In the genomic region with DNA sequence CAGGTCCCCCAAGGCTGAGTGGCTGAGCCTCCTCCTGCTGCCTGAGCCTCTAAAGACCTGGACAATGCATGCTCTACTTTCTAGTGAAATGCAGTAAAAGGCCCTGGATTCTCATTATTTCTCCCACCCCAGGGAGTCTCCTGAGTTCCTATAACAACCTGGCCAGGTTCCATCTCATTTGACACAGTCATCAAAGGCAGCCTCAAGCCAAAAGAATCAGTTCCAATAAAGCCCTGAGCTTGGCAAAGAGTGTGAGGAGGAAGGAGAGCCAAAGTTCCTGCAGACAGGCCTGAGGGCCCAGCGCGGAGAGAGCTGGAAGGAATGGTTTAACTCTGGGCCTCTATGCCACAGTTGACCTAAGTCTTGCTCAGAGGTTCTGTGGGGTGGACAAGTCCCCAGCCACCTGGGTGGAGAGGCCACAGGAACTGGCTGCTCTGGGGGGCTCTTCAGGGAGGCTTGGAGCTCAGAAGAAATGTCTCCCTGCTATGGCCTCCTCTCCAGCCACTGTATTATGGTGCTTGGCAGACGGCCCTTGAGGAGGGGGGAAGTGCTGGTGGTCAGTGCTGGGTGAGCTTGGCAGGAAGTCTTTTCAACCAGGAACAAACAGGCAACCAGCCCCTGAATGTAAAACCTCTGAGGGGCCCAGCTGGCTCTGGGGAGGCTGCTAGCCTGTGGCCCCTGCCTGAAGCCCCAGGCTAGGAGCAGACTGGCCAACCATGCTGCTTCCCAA, we compare ENCODE assay signal across 8 mouse cellular contexts. TPM values are rescaled to one million over a fixed set of nuclear protein-coding genes. Genes with fewer than 3 reads are reported as not detected.
DNase-seq lines count a peak whose midpoint lies in the region; ATAC-seq lines count a peak whose summit lies in the region.

No protein-coding gene starts in this region.

- 50% methylated on average over 3 of the region's 3 CpGs for WGBS in forebrain, embryonic 11.5 days
- 54% methylated on average over 3 of the region's 3 CpGs for WGBS in midbrain, embryonic 14.5 days

- no peak overlapping the region for H3K4me3 ChIP-seq in forebrain, embryonic 11.5 days (ENCODE audit: low read depth, low read length)
- no peak overlapping the region for H3K4me3 ChIP-seq in midbrain, embryonic 14.5 days (replicated peaks; ENCODE audit: low read depth, low read length)

- H3K27me3 ChIP-seq in forebrain, embryonic 11.5 days (ENCODE audit: control insufficient read depth, insufficient read depth, low read length): no peaks in the 10 kb centered on the region
- no peaks in the 10 kb centered on the region for H3K27me3 ChIP-seq in midbrain, embryonic 14.5 days (ENCODE audit: control insufficient read depth, insufficient read depth, low read length)

- peak; percentile 24 for DNase-seq in testis, postnatal 14 days (ENCODE audit: low spot score)
- no peak for DNase-seq in testis, postnatal 10 days (ENCODE audit: low spot score)
- no peak for DNase-seq in forebrain, embryonic 11.5 days (ENCODE audit: low spot score)
- peak; percentile 25 for DNase-seq in heart, postnatal 25 days (ENCODE audit: low spot score)
- peak; percentile 76 for DNase-seq in layer of hippocampus, adult 9-11 months
- peak; percentile 82 for DNase-seq in midbrain, embryonic 14.5 days
- DNase-seq in B cell, adult 2 months: no peak

- H3K9me3 ChIP-seq in forebrain, embryonic 11.5 days (ENCODE audit: control insufficient read depth, low read length): no peaks in the 10 kb centered on the region; the same call in 1 of the 2 replicates
- H3K9me3 ChIP-seq in midbrain, embryonic 14.5 days (ENCODE audit: control insufficient read depth, low read length): no peaks in the 10 kb centered on the region; the same call in 1 of the 2 replicates

- H3K36me3 ChIP-seq in forebrain, embryonic 11.5 days (ENCODE audit: control insufficient read depth, insufficient read depth, low read length): no peaks in the 10 kb centered on the region
- H3K36me3 ChIP-seq in midbrain, embryonic 14.5 days (ENCODE audit: control insufficient read depth, insufficient read depth, low read length): no peaks in the 10 kb centered on the region

- no peak overlapping the region for H3K9ac ChIP-seq in forebrain, embryonic 11.5 days (ENCODE audit: low read length)
- no peak overlapping the region for H3K9ac ChIP-seq in midbrain, embryonic 14.5 days (replicated peaks; ENCODE audit: low read length)

- ATAC-seq in forebrain, embryonic 11.5 days (replicated peaks; ENCODE audit: low FRiP score): no peak
- peak; percentile 70 for ATAC-seq in midbrain, embryonic 14.5 days (ENCODE audit: low FRiP score, low TSS enrichment)
- no peak for ATAC-seq in activated CD4-positive, CD25-positive, alpha-beta regulatory T cell, adult 4 months

- H3K4me2 ChIP-seq in forebrain, embryonic 11.5 days (ENCODE audit: low read depth, low read length, severe bottlenecking): no peak overlapping the region
- H3K4me2 ChIP-seq in midbrain, embryonic 14.5 days (ENCODE audit: low read length): no peak overlapping the region

- intact Hi-C loops in heart, postnatal 25 days (cut with DNase I): no loop called here

- peaks cover 3% of the 10 kb centered on the region; the same call in 1 of the 2 replicates for H3K4me1 ChIP-seq in forebrain, embryonic 11.5 days (replicated peaks; ENCODE audit: control insufficient read depth, insufficient read depth, low read length)
- no peaks in the 10 kb centered on the region for H3K4me1 ChIP-seq in midbrain, embryonic 14.5 days (ENCODE audit: control insufficient read depth, insufficient read depth, low read length)

- H3K27ac ChIP-seq in forebrain, embryonic 11.5 days (ENCODE audit: low read depth, low read length): peak overlapping the region; percentile 76
- H3K27ac ChIP-seq in midbrain, embryonic 14.5 days (replicated peaks; ENCODE audit: low read depth, low read length): peak overlapping the region; percentile 41

RNA-seq across cellular contexts. Expression of gene Sfxn5, which starts 30.7 kb away (rescaled TPM):
- polyA plus RNA-seq in forebrain, embryonic 11.5 days (2014; fragmentation: Nextera tagmentation; extraction: Ambion mirVana): 12.5 and 13.8 TPM in 2 replicates
- 1 to 10 TPM; 4.6 to 4.8 TPM for total RNA-seq in heart, postnatal 25 days (2021)
- polyA plus RNA-seq in midbrain, embryonic 14.5 days (2014; fragmentation: Nextera tagmentation; extraction: Ambion mirVana): 15.6 and 24.0 TPM in 2 replicates
- 1 to 10 TPM; 1.5 to 1.8 TPM for polyA plus RNA-seq in activated CD4-positive, CD25-positive, alpha-beta regulatory T cell, adult 4 months (2017; shearing (Covaris generic))

Comparison
In these comparisons a context has a peak if more than half of its experiments do, and no peak if none do; other contexts are left out.
1. DNase-seq: peak in testis, postnatal 14 days (single experiment), heart, postnatal 25 days (single experiment), layer of hippocampus, adult 9-11 months (single experiment) and midbrain, embryonic 14.5 days (single experiment); none in testis, postnatal 10 days (single experiment), forebrain, embryonic 11.5 days (single experiment) and B cell, adult 2 months (0 of 2).